Mouse (Mus musculus): ENCODE measurements around the gene Gpc3. TPM values are rescaled to one million over a fixed set of nuclear protein-coding genes. Genes with fewer than 3 reads are reported as not detected.
A peak's percentile ranks its signal among the peaks of the same experiment; 100 is the strongest.

Gene Gpc3
- total RNA-seq (2021), result 1 to 10 TPM; 5.7 to 6.2 TPM

DNA sequence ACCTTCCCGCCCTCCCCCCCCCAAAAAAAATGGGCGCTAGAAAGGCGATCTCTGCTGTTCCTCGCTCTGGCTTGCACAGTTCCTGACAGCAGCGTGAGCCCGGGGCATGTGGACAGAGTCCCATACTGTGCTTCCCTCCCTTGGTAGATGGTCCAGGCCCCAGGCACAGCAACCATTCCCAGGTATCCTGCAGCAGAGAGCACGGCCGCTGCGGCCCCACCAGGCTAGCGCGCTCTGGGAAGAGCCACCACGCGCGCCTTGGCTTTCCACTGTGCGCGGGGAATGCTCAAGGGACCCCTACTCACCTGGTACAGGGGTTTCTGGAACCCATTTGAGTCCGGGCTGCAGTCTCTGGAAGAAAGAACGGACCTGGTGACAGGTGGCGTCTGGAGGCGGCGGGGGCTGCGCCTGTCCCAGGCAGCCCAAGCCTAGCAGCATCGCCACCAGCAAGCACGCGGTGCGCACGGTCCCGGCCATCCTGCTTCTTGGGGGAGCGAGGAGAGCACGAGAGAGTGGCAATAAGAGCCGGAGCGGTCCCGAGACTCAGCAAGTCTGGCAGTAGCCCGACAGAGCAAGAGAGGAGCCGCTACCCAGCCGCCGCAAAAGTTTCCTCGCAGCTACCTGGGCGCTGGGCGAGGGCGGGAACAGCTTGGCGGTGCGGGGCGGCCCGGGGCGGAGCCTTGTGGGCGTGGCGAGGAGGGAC is at the start of gene Gpc3:
TSS of gene Gpc3 (minus strand) at position 623 of the 703 bp plus-strand sequence.
- peak in 1 of 2 experiments; percentile 26 for DNase-seq

DNA sequence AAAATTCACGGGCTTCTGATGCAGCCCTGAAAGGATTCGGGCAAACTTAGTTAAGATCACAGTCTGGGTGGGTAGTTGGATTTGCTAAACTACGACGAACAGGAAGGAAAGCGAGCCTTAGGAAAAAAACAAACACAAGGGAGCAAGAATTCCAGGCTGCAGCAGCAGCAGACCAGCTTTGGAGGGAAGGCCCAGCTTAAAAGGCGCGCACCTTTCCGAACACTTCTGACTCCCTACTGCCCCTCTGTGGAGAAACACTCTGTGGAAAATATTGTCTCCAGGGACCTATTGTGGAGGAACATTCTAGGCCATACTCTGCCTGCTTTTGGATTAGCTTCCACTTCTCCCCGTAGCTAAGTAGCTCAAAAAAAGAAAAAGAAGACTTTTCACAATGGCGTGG is 38.2 kb upstream of the Gpc3 start:
- peak; percentile 2 to 3 for DNase-seq

DNA sequence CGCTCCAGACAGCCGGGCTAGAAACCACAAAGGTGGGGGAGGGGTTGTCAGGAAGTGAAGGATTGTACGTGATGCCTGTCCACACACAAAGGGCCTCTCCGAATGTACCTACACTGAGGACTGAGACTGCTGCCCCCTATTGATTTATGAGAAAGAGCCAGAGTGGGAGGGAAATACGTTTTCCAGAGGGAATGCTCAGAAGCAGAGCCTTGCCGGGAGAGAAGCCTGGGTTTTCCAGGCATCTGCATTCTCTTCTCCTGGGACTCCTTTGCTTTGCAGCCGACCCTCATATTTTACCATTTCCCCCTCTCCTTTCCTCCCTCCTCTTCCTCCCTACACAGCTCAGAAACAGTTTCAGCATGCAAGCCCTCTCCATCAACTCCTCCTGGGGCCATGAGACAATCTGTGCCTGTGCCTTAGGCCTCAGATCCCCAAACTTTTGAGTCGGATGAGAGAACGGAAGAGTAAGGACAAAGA is 37.8 kb upstream of the Gpc3 start:
- DNase-seq, result no peak

- DNase-seq, result no peak
Observed at GRCm38 (mm10) chrX:52648910-52649785, 35.4 kb upstream of the Gpc3 start.

DNA sequence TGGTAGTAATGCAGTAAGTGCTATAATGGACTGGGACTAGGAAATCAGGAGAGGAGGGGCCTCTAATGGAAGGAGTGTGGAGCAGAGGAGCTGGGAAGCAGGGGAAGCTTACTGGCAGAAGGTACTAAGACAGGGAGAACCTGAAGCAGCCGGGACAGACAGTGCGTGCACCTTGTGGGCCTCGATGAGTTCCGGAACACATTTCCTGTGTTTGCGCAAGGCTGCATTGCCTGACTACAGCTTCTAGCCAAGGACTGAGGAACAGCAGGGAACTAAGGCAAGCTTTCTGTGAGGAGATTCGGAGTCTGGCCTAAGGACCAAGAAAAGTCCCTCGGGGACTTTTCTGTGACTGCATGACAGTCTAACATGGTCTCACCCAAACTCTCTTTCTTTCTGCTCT is 30.6 kb upstream of the Gpc3 start:
- DNase-seq, result no peak

DNA sequence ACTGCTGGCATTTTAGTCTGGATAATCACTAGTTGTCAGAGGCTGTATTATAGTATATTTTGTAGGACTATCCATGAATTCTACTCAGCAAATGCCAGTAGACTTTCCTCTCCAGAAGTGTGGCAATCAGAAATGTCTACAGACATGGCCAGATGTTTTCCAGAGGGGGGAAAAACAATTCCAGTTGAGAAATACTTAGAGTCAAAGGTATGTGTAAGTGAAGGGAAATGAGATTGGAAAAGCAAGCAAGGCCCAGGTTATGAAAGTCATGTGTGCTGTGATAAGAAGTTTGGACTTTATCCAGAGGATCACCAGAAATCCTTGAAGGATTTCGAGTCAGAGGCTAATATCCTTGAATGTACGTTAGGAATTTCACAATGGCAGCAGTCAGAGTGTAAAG is 29.6 kb upstream of the Gpc3 start:
- no peak for DNase-seq

DNA sequence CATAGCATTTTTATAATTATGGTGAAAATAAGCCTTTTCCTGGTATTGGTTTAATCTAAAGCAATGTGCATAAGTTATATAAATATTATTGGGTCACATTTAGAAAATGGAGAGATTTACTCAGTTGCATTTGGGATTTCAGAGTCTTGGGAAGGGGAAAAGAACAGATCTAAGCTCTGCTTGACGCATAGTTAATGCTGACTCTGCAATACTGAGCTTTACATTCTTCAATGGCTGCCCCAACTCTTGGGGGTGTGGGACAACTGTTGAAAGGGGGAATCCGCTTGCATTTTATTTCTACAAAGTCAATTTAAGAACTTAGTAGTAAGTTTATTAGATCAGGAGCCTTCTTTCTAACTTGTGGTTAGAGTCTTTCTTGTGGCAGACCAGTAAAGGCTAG is 28.4 kb upstream of the Gpc3 start:
- DNase-seq, result no peak

DNA sequence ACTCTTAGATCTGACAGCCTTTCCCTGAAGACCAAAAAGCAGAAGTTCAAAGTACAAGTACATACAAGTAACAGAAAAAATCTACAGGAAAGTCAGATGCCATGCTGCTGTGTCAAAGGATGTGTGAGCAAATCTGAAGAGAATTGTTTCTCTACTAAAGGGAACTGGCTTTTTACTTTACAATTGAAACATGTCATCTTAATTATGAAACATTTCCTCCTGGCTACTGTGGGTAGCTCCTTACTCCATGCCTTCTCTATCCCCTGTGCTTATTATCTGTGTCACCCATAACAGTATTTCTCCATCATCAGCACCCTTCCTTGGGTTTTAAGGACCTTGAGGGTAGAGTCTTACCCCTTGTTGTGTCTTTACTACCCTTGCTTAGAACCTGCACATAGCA is 23.7 kb upstream of the Gpc3 start:
- no peak for DNase-seq

DNA sequence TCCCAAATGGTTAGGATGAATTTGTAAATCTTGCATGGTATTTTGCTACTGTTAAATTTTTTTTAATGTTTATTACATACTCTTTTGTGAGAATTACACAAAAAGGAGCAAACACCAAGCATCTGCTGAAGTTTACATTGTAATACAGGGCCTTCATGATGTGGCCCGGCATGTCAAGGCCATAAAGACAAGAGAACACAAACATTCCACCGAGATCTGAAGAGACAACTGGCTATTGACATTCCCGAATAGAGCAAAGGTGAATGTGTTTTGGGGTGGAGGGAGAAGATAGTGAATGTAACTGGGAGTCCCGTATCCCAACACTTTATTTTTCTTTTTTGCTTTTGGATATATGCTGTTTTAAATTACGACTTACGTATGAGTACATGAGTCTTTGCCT is 20.2 kb upstream of the Gpc3 start:
- no peak for DNase-seq

GRCm38 (mm10) chrX:52632688-52633324 is 19.1 kb upstream of the Gpc3 start:
- DNase-seq, result no peak

GRCm38 (mm10) chrX:52626963-52627716 is 13.4 kb upstream of the Gpc3 start:
- DNase-seq, result no peak

DNA sequence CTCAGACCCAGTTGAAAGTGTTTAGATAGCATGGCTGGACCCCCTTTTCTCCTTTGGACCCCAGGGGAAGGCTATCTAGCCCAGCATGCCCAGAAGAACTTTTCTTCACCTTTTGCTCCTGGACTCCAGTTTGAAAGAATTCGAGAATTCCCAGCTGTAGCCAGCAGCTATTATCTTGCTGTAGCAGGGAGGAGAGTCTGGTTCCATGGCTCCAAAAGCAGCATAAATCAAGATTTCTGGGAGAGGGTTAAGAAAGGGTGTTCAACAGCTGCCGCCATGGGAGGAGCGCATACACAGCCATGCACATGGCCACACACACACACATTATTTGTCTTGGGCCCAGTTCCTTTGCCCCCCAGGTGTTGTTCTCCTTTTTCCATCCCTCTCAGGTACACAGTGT is 4.1 kb upstream of the Gpc3 start:
- DNase-seq, result no peak

GRCm38 (mm10) chrX:52616152-52616551 is 2.4 kb upstream of the Gpc3 start:
- no peak for DNase-seq

DNA sequence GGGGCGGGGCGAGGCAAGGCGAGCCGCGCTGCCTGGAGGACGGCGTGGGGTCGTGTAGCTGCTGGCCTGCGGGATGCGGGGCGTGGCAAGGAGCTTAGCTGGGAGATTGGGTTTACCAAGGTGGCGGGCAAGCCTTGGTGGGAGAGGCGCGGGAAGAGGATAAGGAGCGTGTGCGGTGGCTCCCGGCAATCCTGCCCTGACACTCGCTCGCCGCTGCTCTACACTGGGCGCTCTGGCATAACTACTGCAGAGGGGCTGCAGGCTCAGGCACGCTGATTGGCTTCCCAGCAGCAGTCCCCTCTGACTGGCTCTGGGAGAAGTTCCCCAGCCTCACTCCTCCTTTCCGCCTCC is 256 bp upstream of the Gpc3 start:
- peak in 1 of 2 experiments; percentile 27 for DNase-seq

- DNase-seq, result no peak
Observed at GRCm38 (mm10) chrX:52612806-52613205, 944 bp downstream of the Gpc3 start.

DNA sequence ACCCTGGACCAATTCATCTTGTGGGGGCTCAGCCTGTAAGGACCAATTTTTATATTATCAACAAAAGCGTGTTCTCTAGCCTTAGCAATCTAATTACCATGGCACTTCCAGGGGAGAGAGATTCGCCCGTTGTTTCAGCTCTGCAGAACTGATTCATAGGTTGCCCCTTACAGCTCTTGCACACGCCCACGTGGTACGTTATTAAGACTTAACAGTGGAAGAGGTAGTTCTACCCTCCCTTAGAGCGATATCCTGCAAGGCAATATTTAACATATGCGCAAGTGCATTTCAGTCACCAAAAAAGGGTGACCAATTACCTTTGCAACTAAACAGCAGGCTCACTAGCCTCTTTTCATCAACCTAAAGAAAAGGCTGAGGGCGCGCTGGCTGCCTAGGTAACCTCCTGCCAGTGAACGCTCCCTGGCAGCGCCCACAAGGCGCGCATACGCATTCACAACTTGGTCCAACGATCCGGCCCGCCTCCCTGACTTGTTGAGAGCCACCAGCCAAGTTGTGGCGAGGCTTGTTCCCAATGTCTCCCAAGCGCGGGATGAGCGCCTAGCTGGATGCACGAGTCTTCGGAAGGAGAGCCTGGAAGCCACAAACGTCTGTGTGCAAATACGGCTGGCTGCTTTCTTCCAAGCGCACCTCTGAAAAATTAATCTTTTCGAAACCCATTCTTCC is 1.6 kb downstream of the Gpc3 start:
- no peak for DNase-seq

GRCm38 (mm10) chrX:52611541-52611940 is 2.2 kb downstream of the Gpc3 start:
- DNase-seq, result no peak

- DNase-seq, result no peak
Observed at GRCm38 (mm10) chrX:52603143-52603542, 10.6 kb downstream of the Gpc3 start.

GRCm38 (mm10) chrX:52599246-52599645 is 14.5 kb downstream of the Gpc3 start:
- DNase-seq, result no peak

DNA sequence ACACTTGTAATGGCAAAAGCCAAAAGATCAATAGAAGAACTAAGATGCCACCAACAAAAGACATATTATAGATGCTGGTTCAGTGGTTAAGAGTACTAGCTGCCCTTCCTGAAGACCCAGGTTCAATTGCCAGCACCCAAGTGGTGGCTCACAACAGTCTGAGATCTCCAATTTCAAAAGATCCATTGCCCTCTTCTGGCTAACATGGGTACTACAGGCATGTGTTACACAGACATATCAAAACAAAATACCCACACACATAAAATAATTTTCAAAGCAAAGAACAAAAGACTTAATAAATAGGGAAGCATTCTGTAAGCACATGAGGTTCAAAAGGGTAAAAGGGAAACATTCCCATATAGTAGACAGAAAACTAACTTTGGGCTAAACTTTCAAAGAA is 26.1 kb downstream of the Gpc3 start:
- DNase-seq, result no peak

DNA sequence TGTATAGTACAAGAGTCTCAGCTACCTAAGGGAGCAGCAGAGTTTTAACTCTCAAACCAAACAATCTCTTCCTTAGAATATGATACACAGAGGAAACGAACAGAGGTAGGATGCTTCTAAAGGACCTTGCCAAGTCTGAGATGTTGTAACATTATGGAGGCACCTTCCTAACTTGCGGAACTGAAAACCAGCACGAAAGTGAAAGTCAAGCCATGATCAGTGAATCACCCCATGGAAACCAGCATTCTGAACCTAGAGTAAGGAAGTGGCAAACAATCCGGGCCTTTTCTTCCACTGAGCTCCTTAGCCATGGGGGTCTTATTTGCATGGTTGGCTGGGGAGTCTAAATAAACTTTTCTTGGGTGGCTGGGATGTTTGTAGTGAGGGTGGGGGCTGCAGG is 53.8 kb downstream of the Gpc3 start:
- no peak for DNase-seq

GRCm38 (mm10) chrX:52558526-52558925 is 55.2 kb downstream of the Gpc3 start:
- no peak for DNase-seq

Measured in layer of hippocampus, postnatal 36 days (tissue).